Mouse (Mus musculus) ovary, adult 2 months (tissue): ENCODE data around the gene Tmem179. TPM values are rescaled to one million over a fixed set of nuclear protein-coding genes. Genes with fewer than 3 reads are reported as not detected.

Experiments
- polyA plus RNA-seq: library from polyadenylated mRNA; depleted of rRNA; stranded (reverse); fragments of >200 nt; gene quantifications from 2 replicates; pipeline ENCODE4 v1.2.3, GENCODE M21; 2012; rRNA removed

Tmem179 gene
- 0.57 and 0.61 TPM in 2 replicates for polyA plus RNA-seq

DNA sequence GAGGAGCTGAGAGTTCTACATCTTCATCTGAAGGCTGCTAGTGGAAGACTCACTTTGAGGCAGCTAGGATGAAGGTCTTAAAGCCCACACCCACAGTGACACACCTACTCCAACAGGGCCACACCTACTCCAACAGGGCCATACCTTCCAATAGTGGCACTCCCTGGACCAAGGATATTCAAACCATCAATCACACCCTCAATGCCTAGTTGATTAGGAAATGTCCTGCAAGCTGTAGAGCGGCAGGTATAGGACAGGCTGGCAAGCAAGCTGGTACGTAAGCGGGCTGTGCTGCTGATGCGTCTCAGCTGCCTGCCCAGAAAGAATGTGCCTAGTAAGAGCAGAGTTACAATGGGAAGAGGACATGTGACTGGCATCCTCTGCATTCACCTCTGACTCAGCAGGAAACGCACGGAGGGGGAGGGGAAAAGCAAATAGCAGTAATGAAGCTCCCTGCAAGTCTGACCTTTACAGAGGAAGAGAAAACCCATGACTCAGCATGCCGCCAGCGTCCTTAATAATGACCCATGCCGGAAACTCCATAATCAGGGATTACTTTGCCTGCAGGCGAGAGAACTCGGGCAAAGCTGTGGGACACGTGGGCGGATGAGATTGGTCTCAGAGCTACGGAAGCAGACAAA, at the start of gene Tmem179:
Gene Tmem179 (minus strand): TSS at position 51 of the 641 bp plus-strand sequence.

GRCm38 (mm10) chr12:112489134-112489533, 27.4 kb downstream of the Tmem179 start, which contains the start of gene A530016L24Rik:
Gene A530016L24Rik (plus strand): TSS chr12:112489448.

Other genes with a start within 250 kb of the Tmem179 start
- 19.1 and 21.2 TPM in 2 replicates for gene A530016L24Rik, start 27.3 kb downstream of the Tmem179 start, polyA plus RNA-seq
- 42.7 and 45.9 TPM in 2 replicates for gene Inf2, start 72.0 kb upstream of the Tmem179 start, polyA plus RNA-seq
- 3.7 and 4.5 TPM in 2 replicates for gene Adssl1, start 103.3 kb upstream of the Tmem179 start, polyA plus RNA-seq
- gene Siva1, start 127.9 kb upstream of the Tmem179 start, polyA plus RNA-seq = 141 and 169 TPM in 2 replicates
- 246 and 258 TPM in 2 replicates for gene Akt1, start 158.1 kb upstream of the Tmem179 start, polyA plus RNA-seq
- gene Zbtb42, start 162.1 kb upstream of the Tmem179 start, polyA plus RNA-seq = 17.9 and 20.4 TPM in 2 replicates
- gene Cep170b, start 203.7 kb upstream of the Tmem179 start, polyA plus RNA-seq = 82.4 and 97.6 TPM in 2 replicates
- 41.6 and 50.1 TPM in 2 replicates for gene Pld4, start 243.9 kb upstream of the Tmem179 start, polyA plus RNA-seq